Mouse (Mus musculus) macrophage (primary cell): ENCODE results near the gene Slc35c1. TPM values are rescaled to one million over a fixed set of nuclear protein-coding genes. Genes with fewer than 3 reads are reported as not detected.

ENCODE experiments used
- H3K27ac ChIP-seq: fragments of 350-480 bp; formaldehyde crosslinking; 2 replicates; pipeline ENCODE4 v1.9.0; 2021
- H3K36me3 ChIP-seq: fragments of 350-480 bp; formaldehyde crosslinking; 2 replicates; pipeline ENCODE4 v1.9.0; 2021; ENCODE audit errors: inconsistent target
- H3K4me3 ChIP-seq: fragments of 350-480 bp; formaldehyde crosslinking; 2 replicates; pipeline ENCODE4 v1.9.0; 2021; ENCODE audit errors: inconsistent target
- H3K79me2 ChIP-seq: fragments of 350-480 bp; formaldehyde crosslinking; 2 replicates; pipeline ENCODE4 v1.9.0; 2021; ENCODE audit errors: inconsistent target
- WGBS: methylation state at CpG from one replicate; pipeline ENCODE4 v1.1.7; 2026; ENCODE audit warnings: inconsistent platforms; ENCODE audit not compliant: missing documents; 5-methylcytosine and 5-hydroxymethylcytosine counted together
- polyA plus RNA-seq: library from polyadenylated mRNA; stranded (reverse); fragments of 250-400 nt; gene quantifications from 3 replicates; pipeline ENCODE4 v1.2.4, GENCODE M21; 2018; ENCODE audit warnings: inconsistent platforms

Slc35c1 gene
- polyA plus RNA-seq, 1 experiment from 2014 or later: 21.6 TPM

DNA sequence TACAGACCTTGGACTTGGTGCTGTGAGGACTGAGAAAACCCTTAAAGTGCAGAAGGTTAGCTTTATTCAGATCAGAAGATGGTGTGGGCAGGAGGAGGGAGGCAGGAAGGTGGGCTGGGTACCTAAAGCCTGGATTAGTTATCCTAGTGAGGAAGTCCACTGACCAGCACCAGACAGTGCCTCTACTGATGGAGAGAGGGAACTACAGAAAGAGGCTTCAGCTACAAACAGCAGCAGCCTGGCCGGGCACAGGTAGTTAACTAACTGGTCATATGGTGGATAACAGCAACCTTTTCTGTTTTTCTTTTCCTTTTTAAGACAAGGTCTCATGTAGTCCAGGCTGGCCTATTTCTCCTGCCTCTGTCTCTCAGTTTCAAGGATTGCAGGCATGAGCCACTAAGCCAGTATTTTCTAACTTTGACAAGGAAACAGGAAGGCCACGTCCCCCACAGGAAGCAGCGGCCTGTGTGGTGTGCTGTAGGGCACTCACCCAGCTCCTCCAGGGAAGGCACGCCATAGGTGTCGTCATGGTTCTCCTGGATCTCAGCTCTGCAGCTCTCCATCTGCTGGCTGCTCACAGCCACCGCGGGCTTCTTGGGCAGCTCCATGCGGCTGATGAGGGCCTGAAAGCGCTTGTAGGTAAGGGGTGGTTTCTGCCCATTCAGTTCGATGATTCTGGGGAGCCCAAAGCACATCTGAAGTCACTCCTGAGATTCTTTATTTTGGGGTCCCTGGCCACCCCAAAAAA is 37.8 kb downstream of the Slc35c1 start:
- Histone ChIP-seq H3K79me2 (no peaks in the 10 kb centered on the region), H3K36me3 (no peaks in the 10 kb centered on the region), H3K27ac (no peak overlapping the region), H3K4me3 (no peak overlapping the region)
- WGBS: 11% methylated on average over 10 of the region's 10 CpGs

DNA sequence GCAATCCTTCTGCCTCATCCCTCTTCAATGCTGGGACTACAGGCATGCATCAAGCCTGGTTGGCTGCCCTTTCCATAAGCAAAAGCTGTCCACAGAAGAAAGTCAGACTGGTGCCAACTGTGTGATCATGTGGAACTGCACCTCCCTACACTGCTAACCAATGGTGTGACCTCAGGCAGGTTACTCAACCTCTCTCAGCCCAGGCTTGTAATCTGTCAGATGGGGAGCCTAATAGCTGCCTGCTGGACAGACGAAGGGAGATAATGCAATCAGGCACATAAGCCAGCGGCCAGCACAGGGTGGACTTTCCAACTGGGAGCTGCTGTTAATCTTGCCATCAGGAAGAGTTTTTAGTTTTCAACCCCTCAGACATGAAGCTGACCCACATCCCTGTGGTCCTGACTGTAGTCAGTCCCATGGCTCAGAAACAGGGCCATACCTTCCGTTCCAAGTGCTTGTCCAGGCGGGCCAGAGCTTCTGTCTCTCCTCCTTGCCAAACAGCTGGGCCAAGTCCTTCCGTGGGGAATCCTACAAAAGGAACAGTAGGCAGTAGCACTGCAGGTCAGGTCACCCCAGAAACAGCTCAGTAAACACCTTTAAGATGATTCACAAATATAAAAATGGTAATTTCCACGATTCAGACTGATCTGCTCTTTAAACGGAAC is 38.5 kb downstream of the Slc35c1 start:
- Histone ChIP-seq H3K79me2 (no peaks in the 10 kb centered on the region), H3K4me3 (no peak overlapping the region), H3K36me3 (no peaks in the 10 kb centered on the region), H3K27ac (no peak overlapping the region)
- 87% methylated on average over 7 of the region's 7 CpGs for WGBS

DNA sequence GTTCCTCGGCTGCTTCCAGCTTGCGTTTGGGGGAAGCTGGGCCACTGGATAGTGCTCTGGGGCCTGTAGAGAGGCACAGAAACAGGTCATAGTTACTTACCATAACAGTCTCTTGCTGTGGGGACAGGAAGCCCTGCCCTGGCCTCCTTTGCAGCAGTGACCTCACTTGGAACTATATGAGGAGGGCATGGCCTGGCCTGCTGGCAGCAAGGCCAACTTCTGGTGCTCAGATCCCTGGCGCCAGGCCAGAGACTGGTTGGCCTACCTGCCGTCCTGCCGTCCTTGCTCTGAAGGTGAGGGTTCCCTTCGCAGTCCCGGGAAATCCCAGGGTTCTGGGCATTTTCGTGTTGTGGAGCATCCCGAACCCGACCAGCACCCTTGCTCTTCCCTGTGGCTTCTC is 48.6 kb downstream of the Slc35c1 start:
- Histone ChIP-seq H3K4me3 (no peak overlapping the region), H3K27ac (no peak overlapping the region), H3K36me3 (peaks cover 53% of the 10 kb centered on the region), H3K79me2 (no peaks in the 10 kb centered on the region)
- WGBS: 95% methylated on average over 10 of the region's 10 CpGs

- H3K79me2 ChIP-seq: no peaks in the 10 kb centered on the region
- WGBS: 94% methylated on average over 14 of the region's 18 CpGs
- peaks cover 39% of the 10 kb centered on the region for H3K36me3 ChIP-seq
- no peak overlapping the region for H3K4me3 ChIP-seq
- H3K27ac ChIP-seq: no peak overlapping the region
Observed at GRCm38 (mm10) chr2:92408309-92409045, 51.9 kb downstream of the Slc35c1 start.

DNA sequence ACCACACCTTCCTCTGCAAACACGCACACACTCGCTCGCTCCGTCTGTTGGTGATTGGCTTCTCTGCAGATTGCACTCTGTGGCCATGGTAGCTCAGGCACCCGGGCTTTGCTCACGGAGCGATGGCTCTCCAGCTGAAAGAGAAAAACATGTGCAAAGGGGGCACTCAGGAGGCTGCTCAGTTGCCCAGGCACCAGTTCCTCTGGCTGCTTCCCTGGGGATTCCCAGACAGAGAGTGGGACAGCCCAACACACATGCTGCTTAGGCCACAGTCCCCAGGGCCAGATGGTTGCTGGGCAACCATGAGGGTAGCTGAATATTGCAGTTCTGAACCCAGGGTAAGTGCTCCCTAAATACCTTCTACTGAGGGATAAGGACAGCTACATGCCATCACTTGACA is 54.7 kb downstream of the Slc35c1 start:
- Histone ChIP-seq H3K27ac (no peak overlapping the region), H3K79me2 (no peaks in the 10 kb centered on the region), H3K36me3 (peaks cover 19% of the 10 kb centered on the region; the same call in 1 of the 2 replicates), H3K4me3 (no peak overlapping the region)
- WGBS: 90% methylated on average over 7 of the region's 7 CpGs

DNA sequence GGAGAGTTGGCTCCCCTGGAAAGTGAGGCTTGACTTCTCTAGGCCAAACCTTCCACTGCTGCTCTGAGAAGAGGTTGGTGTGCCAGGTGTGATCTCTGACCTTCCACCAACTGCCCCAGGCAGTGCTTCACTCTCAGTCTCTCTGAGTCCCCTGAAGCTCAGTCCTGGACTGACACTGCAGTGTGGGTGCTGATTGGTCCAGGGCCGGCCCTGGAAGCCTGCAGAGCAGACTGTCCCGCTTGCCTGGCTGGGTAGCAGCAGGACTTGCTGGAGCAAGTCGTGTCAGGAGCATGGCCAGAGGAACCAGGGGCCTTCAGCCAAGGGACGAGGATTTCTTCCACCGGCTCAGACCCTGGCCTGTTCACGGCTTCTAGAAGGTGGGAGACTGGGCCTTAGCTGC is 55.6 kb downstream of the Slc35c1 start:
- WGBS: 94% methylated on average over 6 of the region's 6 CpGs
- no peak overlapping the region for H3K4me3 ChIP-seq
- no peak overlapping the region for H3K27ac ChIP-seq
- H3K79me2 ChIP-seq: no peaks in the 10 kb centered on the region
- peaks cover 14% of the 10 kb centered on the region; the same call in 1 of the 2 replicates for H3K36me3 ChIP-seq

DNA sequence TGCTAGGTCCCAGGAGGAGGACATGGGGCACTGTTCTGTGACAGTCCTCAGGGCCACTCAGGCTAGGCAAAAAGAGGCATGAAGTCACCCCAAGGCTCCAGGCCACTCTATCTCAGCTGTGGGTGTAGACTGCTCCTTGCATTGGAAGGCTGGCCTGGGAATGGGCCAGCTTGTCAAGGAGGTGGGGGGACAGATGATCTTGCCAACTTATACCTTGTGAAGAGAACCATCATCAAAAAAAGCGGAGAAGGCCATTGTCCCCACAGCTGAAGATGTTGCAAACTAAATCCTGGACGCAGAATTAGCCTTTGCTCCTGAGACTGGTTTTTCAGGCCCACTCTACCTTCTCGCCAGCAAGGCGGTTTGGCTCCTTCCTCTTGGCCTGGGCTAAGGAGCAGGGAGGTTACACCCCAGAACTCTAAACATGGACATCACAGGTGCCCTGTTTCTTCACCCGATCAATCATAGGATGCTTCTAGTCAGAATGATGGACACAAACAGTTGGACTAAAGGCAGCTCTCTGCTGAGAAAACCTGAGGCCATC is 56.5 kb downstream of the Slc35c1 start:
- 96% methylated on average over 5 of the region's 5 CpGs for WGBS
- peaks cover 6% of the 10 kb centered on the region; the same call in 1 of the 2 replicates for H3K36me3 ChIP-seq

More for the DNA sequence above, 56.5 kb downstream of the Slc35c1 start:
- Histone ChIP-seq H3K4me3 (no peak overlapping the region), H3K27ac (no peak overlapping the region), H3K79me2 (no peaks in the 10 kb centered on the region)

Other genes with a start within 250 kb of the Slc35c1 start
- 5.9 to 14.5 TPM (median 11.3 TPM) in 3 replicates for gene Pex16, start 85.9 kb downstream of the Slc35c1 start, polyA plus RNA-seq
- gene Large2, start 85.7 kb downstream of the Slc35c1 start, polyA plus RNA-seq: not detected in 3 replicates
- gene 1700029I15Rik, start 78.0 kb downstream of the Slc35c1 start, polyA plus RNA-seq: 0.50 to 0.61 TPM (median 0.60 TPM) in 3 replicates
- gene Mapk8ip1, start 59.3 kb downstream of the Slc35c1 start, polyA plus RNA-seq: 0.09 to 0.12 TPM in 2 of 3 replicates, not detected in the other
- gene Cry2, start 26.5 kb downstream of the Slc35c1 start, polyA plus RNA-seq: 2.4 to 3.5 TPM (median 3.0 TPM) in 3 replicates
- gene Chst1, start 139.2 kb upstream of the Slc35c1 start, polyA plus RNA-seq: not detected in 3 replicates